Mouse (Mus musculus) B cell, adult 2 months (primary cell): ENCODE data around the gene Tpsg1.

Source experiments
- DNase-seq, 2 experiments: peaks; one replicate each; pipeline ENCODE4 v3.0.0; 2022

The Tpsg1 gene

DNA sequence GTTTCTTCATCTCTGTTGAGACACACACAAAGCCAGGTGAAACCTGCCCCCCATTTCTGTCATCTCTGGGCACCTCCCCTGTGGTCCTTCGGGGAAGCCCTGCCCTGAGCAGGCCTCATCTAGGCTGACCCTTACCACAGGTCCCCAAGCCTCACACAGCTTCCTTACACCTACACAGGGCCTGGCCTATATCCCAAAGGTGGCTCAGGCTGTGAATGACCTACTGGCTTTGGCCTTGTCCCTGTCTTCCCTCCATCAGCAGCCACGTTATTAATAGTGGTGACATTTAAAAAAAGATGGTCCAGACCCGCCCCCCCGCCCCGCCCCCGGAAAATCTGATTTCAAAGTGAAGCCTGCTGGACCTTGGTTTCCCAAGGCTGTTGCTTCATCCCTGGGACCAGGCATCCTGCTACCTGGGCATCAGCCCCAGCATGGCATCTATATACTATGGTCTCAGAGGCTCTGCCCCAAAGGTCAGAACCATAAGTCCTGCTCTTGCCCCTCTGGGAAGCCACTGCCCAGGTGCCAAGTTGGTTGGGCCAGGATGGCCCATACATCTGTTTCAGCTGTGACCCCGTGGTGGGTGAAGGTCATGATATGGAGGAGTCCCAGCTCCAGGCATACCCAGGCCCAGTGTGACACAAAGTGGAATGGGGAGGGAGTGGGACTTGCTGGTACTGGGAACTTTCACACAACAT, 39.4 kb downstream of the Tpsg1 start:
- no peak for DNase-seq

GRCm38 (mm10) chr17:25409621-25410020, 40.5 kb downstream of the Tpsg1 start:
- DNase-seq: no peak

- DNase-seq: no peak
These were observed 41.1 kb downstream of the Tpsg1 start for GRCm38 (mm10) chr17:25410180-25410579.

GRCm38 (mm10) chr17:25410786-25411185, 41.7 kb downstream of the Tpsg1 start:
- no peak for DNase-seq

GRCm38 (mm10) chr17:25411251-25411650, 42.2 kb downstream of the Tpsg1 start:
- no peak for DNase-seq

DNA sequence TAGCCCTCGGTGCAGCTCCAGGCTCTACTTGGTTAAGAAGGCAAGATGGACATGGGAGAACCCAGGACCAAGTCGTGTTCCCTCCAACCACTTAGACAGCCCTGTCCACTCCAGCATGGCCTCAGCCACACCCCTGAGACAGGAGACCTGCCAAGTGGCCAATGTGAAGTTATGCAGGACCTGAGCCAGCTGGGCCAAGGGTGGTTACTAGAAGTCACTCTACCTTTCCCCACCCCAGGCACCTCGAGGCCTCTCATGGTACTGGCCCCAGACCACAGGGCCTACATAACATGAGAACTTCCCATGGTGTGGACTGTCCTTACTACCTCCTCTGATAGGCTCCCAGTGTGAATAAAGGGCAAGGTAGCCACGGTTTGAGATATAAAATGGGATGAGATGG, 45.1 kb downstream of the Tpsg1 start:
- DNase-seq: no peak

- no peak for DNase-seq
These were observed 45.8 kb downstream of the Tpsg1 start for GRCm38 (mm10) chr17:25414917-25415316.

DNA sequence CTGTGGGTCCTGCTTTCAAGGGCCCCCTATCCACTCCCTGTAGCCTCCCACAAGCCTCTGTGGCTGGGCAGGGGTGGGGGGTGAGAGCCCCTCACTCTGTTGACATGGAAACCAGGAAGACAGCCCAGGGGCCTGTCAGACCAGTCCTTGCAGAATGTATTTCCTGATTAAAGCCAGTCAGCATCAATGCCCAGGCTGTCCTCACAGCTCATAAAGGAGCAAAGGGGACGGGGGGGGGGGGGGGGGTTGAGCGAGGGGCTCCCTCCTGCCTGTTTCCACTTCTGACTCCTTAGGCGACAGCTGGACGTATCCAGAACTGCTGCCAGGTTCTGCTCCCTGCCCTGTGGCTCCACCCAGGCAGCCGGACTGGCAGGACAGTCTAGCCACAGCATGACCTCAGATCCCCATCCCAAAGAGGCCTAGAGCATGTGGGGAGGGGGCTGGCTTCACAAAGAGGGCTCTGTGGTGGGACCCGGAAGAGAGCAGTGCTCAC, 46.4 kb downstream of the Tpsg1 start:
- no peak for DNase-seq

GRCm38 (mm10) chr17:25416219-25416618, 47.1 kb downstream of the Tpsg1 start:
- no peak for DNase-seq

DNA sequence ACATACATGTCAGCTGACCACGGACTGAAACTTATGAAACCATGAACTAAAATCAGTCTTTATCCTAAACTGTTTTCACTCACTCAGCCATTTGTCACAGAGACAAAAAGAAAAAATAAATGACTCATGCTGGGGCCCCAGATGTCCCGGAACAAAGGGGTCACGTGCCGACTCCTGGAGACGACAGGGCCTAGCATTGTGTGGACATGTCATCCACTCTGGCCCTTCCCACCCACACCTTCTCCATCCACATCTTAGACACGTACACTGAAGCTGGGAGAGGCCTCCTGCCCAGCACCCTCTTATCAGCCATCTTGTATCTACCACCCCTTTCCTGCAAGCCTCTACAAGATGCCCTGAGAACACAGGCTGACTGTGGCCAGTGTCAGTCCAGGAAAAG, 48.9 kb downstream of the Tpsg1 start:
- DNase-seq: no peak

GRCm38 (mm10) chr17:25418926-25419325, 49.9 kb downstream of the Tpsg1 start:
- no peak for DNase-seq

DNA sequence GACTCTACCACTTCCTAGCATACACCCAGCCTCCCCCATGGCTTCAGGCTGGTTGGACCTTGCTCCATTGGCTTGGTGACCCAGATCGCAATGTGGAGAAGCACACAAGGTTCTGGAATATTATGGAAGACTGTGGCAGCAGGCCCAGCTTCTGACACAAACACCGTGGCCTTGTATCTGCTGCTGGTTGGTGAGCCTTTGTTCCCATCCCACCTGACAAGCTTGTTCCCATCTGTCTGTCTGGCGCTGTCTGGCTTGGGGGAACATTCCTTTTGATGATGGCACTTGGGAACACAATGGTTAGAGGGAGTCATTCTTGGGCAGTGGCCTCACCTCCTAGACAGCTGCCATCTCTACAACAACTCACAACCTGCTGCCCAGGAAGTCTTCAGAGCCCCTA, 51.9 kb downstream of the Tpsg1 start:
- no peak for DNase-seq
